Mouse (Mus musculus): ENCODE results near the gene Cpne5. TPM values are rescaled to one million over a fixed set of nuclear protein-coding genes. Genes with fewer than 3 reads are reported as not detected.
A peak's percentile ranks its signal among the peaks of the same experiment; 100 is the strongest.
"Not testable (repeated sequence)": the region's sequence is repeated elsewhere in the genome, so short reads cannot be mapped to it uniquely, and the experiment has no call there.

The Cpne5 gene
- polyA plus RNA-seq, 1 experiment from 2014 or later = 12.9 TPM

- H3K4me2 ChIP-seq (ENCODE audit: low read length) = no peak overlapping the region
- DNase-seq (ENCODE audit: low spot score) = no peak
- H3K27me3 ChIP-seq (replicated peaks; ENCODE audit: control insufficient read depth, insufficient read depth, low read length) = no peaks in the 10 kb centered on the region
- no peaks in the 10 kb centered on the region for H3K4me1 ChIP-seq (replicated peaks; ENCODE audit: control insufficient read depth, insufficient read depth, low read length)
- peaks cover 53% of the 10 kb centered on the region for H3K36me3 ChIP-seq (ENCODE audit: control insufficient read depth, insufficient read depth, low read length)
- no peak overlapping the region for H3K4me3 ChIP-seq (ENCODE audit: low read depth, low read length)
- no peaks in the 10 kb centered on the region for H3K9me3 ChIP-seq (ENCODE audit: control insufficient read depth, low read length)
- no peak overlapping the region for H3K9ac ChIP-seq (ENCODE audit: low read length)
- no peak overlapping the region for H3K27ac ChIP-seq (ENCODE audit: low read depth)
- no peak for ATAC-seq (replicated peaks; ENCODE audit: low FRiP score, low TSS enrichment, low read depth)
- WGBS = 76% methylated on average over 15 of the region's 15 CpGs
Observed at GRCm38 (mm10) chr17:29251608-29252390, 13.8 kb upstream of the Cpne5 start.

- DNase-seq (ENCODE audit: low spot score); H3K9ac ChIP-seq (ENCODE audit: low read length); H3K4me1 ChIP-seq (replicated peaks; ENCODE audit: control insufficient read depth, insufficient read depth, low read length); H3K4me2 ChIP-seq (ENCODE audit: low read length); H3K27me3 ChIP-seq (replicated peaks; ENCODE audit: control insufficient read depth, insufficient read depth, low read length); H3K4me3 ChIP-seq (ENCODE audit: low read depth, low read length); ATAC-seq (replicated peaks; ENCODE audit: low FRiP score, low TSS enrichment, low read depth); H3K9me3 ChIP-seq (ENCODE audit: control insufficient read depth, low read length); H3K27ac ChIP-seq (ENCODE audit: low read depth): not testable (repeated sequence)
- 83% methylated on average over 14 of the region's 14 CpGs for WGBS
- H3K36me3 ChIP-seq (ENCODE audit: control insufficient read depth, insufficient read depth, low read length) = peaks cover 50% of the 10 kb centered on the region
Observed at GRCm38 (mm10) chr17:29251006-29251405, 13.0 kb upstream of the Cpne5 start.

- H3K9ac ChIP-seq (ENCODE audit: low read length) = no peak overlapping the region
- no peak for DNase-seq (ENCODE audit: low spot score)
- H3K4me1 ChIP-seq (replicated peaks; ENCODE audit: control insufficient read depth, insufficient read depth, low read length) = 0 out of 2 replicates have a peak, but pooled peaks cover 8% of the 10 kb centered on the region
- no peak overlapping the region for H3K27ac ChIP-seq (ENCODE audit: low read depth)
- H3K4me2 ChIP-seq (ENCODE audit: low read length) = no peak overlapping the region
- peaks cover 45% of the 10 kb centered on the region for H3K36me3 ChIP-seq (ENCODE audit: control insufficient read depth, insufficient read depth, low read length)
- no peaks in the 10 kb centered on the region for H3K27me3 ChIP-seq (replicated peaks; ENCODE audit: control insufficient read depth, insufficient read depth, low read length)
- no peaks in the 10 kb centered on the region for H3K9me3 ChIP-seq (ENCODE audit: control insufficient read depth, low read length)
- ATAC-seq (replicated peaks; ENCODE audit: low FRiP score, low TSS enrichment, low read depth) = no peak
- WGBS = 64% methylated on average over 9 of the region's 9 CpGs
- H3K4me3 ChIP-seq (ENCODE audit: low read depth, low read length) = no peak overlapping the region
Observed at GRCm38 (mm10) chr17:29249512-29249911, 11.5 kb upstream of the Cpne5 start.

GRCm38 (mm10) chr17:29247881-29248280, 9.9 kb upstream of the Cpne5 start:
- 69% methylated on average over 13 of the region's 13 CpGs for WGBS

GRCm38 (mm10) chr17:29246602-29247001, 8.6 kb upstream of the Cpne5 start:
- 0 out of 2 replicates have a peak, but pooled peaks cover 8% of the 10 kb centered on the region for H3K4me1 ChIP-seq (replicated peaks; ENCODE audit: control insufficient read depth, insufficient read depth, low read length)
- no peak overlapping the region for H3K9ac ChIP-seq (ENCODE audit: low read length)
- WGBS = 24% methylated on average over 5 of the region's 5 CpGs
- H3K27me3 ChIP-seq (replicated peaks; ENCODE audit: control insufficient read depth, insufficient read depth, low read length) = no peaks in the 10 kb centered on the region
- H3K27ac ChIP-seq (ENCODE audit: low read depth) = no peak overlapping the region
- no peak overlapping the region for H3K4me2 ChIP-seq (ENCODE audit: low read length)
- ATAC-seq (replicated peaks; ENCODE audit: low FRiP score, low TSS enrichment, low read depth) (peak; percentile 63), DNase-seq (ENCODE audit: low spot score) (peak; percentile 73)
- no peak overlapping the region for H3K4me3 ChIP-seq (ENCODE audit: low read depth, low read length)
- H3K9me3 ChIP-seq (ENCODE audit: control insufficient read depth, low read length) = no peaks in the 10 kb centered on the region
- H3K36me3 ChIP-seq (ENCODE audit: control insufficient read depth, insufficient read depth, low read length) = peaks cover 24% of the 10 kb centered on the region

More at GRCm38 (mm10) chr17:29247881-29248280, 9.9 kb upstream of the Cpne5 start:
- ATAC-seq (replicated peaks; ENCODE audit: low FRiP score, low TSS enrichment, low read depth) (no peak), DNase-seq (ENCODE audit: low spot score) (no peak)
- no peak overlapping the region for H3K4me2 ChIP-seq (ENCODE audit: low read length)
- 0 out of 2 replicates have a peak, but pooled peaks cover 8% of the 10 kb centered on the region for H3K4me1 ChIP-seq (replicated peaks; ENCODE audit: control insufficient read depth, insufficient read depth, low read length)
- H3K27ac ChIP-seq (ENCODE audit: low read depth) = no peak overlapping the region
- peaks cover 37% of the 10 kb centered on the region for H3K36me3 ChIP-seq (ENCODE audit: control insufficient read depth, insufficient read depth, low read length)
- no peaks in the 10 kb centered on the region for H3K9me3 ChIP-seq (ENCODE audit: control insufficient read depth, low read length)
- H3K4me3 ChIP-seq (ENCODE audit: low read depth, low read length) = no peak overlapping the region
- H3K27me3 ChIP-seq (replicated peaks; ENCODE audit: control insufficient read depth, insufficient read depth, low read length) = no peaks in the 10 kb centered on the region
- no peak overlapping the region for H3K9ac ChIP-seq (ENCODE audit: low read length)

- H3K36me3 ChIP-seq (ENCODE audit: control insufficient read depth, insufficient read depth, low read length) = peaks cover 15% of the 10 kb centered on the region
- WGBS = 32% methylated on average over 7 of the region's 7 CpGs
- DNase-seq (ENCODE audit: low spot score) = no peak
- H3K9ac ChIP-seq (ENCODE audit: low read length) = no peak overlapping the region
- H3K9me3 ChIP-seq (ENCODE audit: control insufficient read depth, low read length) = no peaks in the 10 kb centered on the region
- no peak overlapping the region for H3K4me2 ChIP-seq (ENCODE audit: low read length)
- H3K27me3 ChIP-seq (replicated peaks; ENCODE audit: control insufficient read depth, insufficient read depth, low read length) = no peaks in the 10 kb centered on the region
- ATAC-seq (replicated peaks; ENCODE audit: low FRiP score, low TSS enrichment, low read depth) = 0 out of 2 replicates have a peak, but pooled peaks have one; percentile 9
- 0 out of 2 replicates have a peak, but pooled peaks cover 8% of the 10 kb centered on the region for H3K4me1 ChIP-seq (replicated peaks; ENCODE audit: control insufficient read depth, insufficient read depth, low read length)
- no peak overlapping the region for H3K27ac ChIP-seq (ENCODE audit: low read depth)
- no peak overlapping the region for H3K4me3 ChIP-seq (ENCODE audit: low read depth, low read length)
Observed at GRCm38 (mm10) chr17:29245725-29246124, 7.8 kb upstream of the Cpne5 start.

GRCm38 (mm10) chr17:29244912-29245311, 6.9 kb upstream of the Cpne5 start:
- no peaks in the 10 kb centered on the region for H3K27me3 ChIP-seq (replicated peaks; ENCODE audit: control insufficient read depth, insufficient read depth, low read length)
- peaks cover 7% of the 10 kb centered on the region for H3K36me3 ChIP-seq (ENCODE audit: control insufficient read depth, insufficient read depth, low read length)
- no peak overlapping the region for H3K4me3 ChIP-seq (ENCODE audit: low read depth, low read length)
- no peak overlapping the region for H3K4me2 ChIP-seq (ENCODE audit: low read length)
- 25% methylated on average over 12 of the region's 12 CpGs for WGBS
- no peak overlapping the region for H3K27ac ChIP-seq (ENCODE audit: low read depth)
- H3K4me1 ChIP-seq (replicated peaks; ENCODE audit: control insufficient read depth, insufficient read depth, low read length) = 0 out of 2 replicates have a peak, but pooled peaks cover 8% of the 10 kb centered on the region
- H3K9ac ChIP-seq (ENCODE audit: low read length) = no peak overlapping the region
- no peaks in the 10 kb centered on the region for H3K9me3 ChIP-seq (ENCODE audit: control insufficient read depth, low read length)
- DNase-seq (ENCODE audit: low spot score) = no peak
- no peak for ATAC-seq (replicated peaks; ENCODE audit: low FRiP score, low TSS enrichment, low read depth)

GRCm38 (mm10) chr17:29238421-29238945, 516 bp upstream of the Cpne5 start:
- Histone ChIP-seq H3K4me1 (replicated peaks; ENCODE audit: control insufficient read depth, insufficient read depth, low read length) (peaks cover 7% of the 10 kb centered on the region; the same call in 1 of the 2 replicates), H3K4me2 (ENCODE audit: low read length) (peak overlapping the region; percentile 99), H3K9ac (ENCODE audit: low read length) (peak overlapping the region; percentile 58; the same call in 1 of the 2 replicates), H3K4me3 (ENCODE audit: low read depth, low read length) (peak overlapping the region; percentile 63), H3K27ac (ENCODE audit: low read depth) (no peak overlapping the region), H3K9me3 (ENCODE audit: control insufficient read depth, low read length) (no peaks in the 10 kb centered on the region), H3K36me3 (ENCODE audit: control insufficient read depth, insufficient read depth, low read length) (no peaks in the 10 kb centered on the region), H3K27me3 (replicated peaks; ENCODE audit: control insufficient read depth, insufficient read depth, low read length) (peaks cover 8% of the 10 kb centered on the region; the same call in 1 of the 2 replicates)
- DNase-seq (ENCODE audit: low spot score) = peak; percentile 72
- 3% methylated on average over 23 of the region's 23 CpGs for WGBS
- no peak for ATAC-seq (replicated peaks; ENCODE audit: low FRiP score, low TSS enrichment, low read depth)
